Mouse (Mus musculus): ENCODE measurements at regions not wholly inside any gene's neighbourhood (a gene's known extent, or its start where the extent isn't known, plus 50 kb on each side); places are given as distances from the start of the nearest gene placed in this dataset.
A peak's percentile ranks its signal among the peaks of the same experiment; 100 is the strongest.

DNA sequence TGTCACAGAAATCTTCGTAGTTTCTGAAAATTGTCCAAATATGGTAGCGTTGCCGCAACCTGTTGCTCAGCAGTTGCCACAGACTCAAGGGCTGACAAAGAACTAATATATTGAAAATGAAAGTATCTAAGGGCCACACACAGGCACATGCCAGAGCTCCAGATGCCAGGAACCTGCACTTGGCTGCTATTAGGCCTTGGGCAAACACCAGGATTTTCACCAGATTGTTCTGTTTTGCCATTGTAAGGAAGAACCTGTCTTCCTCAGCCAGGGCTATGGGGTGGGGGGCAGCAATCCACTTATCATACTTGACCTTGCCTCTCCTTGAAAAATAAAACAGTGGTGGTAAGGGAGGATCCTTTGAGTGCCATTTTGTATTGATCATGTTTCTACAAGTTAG is 297.4 kb downstream of the Maf start:
- intact Hi-C loops (cut with DNase I), result no loop called here
- TF ChIP-seq CTCF (IDR thresholded peaks at IDR 0.05), result no peak
- DNase-seq, result no peak
- Histone ChIP-seq H3K4me3 (no peak overlapping the region), H3K27ac (no peak overlapping the region)

- Histone ChIP-seq H3K27ac (no peak overlapping the region), H3K4me3 (no peak overlapping the region)
- DNase-seq, result no peak
- TF ChIP-seq CTCF (IDR thresholded peaks at IDR 0.05), result no peak
- intact Hi-C loops (cut with DNase I), result no loop called here
Measured at GRCm38 (mm10) chr8:115407535-115407934, 300.1 kb downstream of the Maf start.

- TF ChIP-seq CTCF (IDR thresholded peaks at IDR 0.05), result no peak
- no peak for DNase-seq
- no peak overlapping the region for H3K27ac ChIP-seq
- no peak overlapping the region for H3K4me3 ChIP-seq
- intact Hi-C loops (cut with DNase I), result loop anchor here (2.0 to 5.0 kb wide), 2 partner anchors 179 to 299 kb away; no protein-coding TSS in a partner anchor
Measured at GRCm38 (mm10) chr8:115403601-115404000, 304.0 kb downstream of the Maf start.

- H3K27ac ChIP-seq, result no peak overlapping the region
- TF ChIP-seq CTCF (IDR thresholded peaks at IDR 0.05), result peak; percentile 73
- intact Hi-C loops (cut with DNase I), result loop anchor here (2.0 to 5.0 kb wide), 2 partner anchors 180 to 300 kb away; no protein-coding TSS in a partner anchor
- H3K4me3 ChIP-seq, result no peak overlapping the region
- peak; percentile 43 for DNase-seq
Measured at GRCm38 (mm10) chr8:115402471-115403197, 305.0 kb downstream of the Maf start.

All from gastrocnemius, adult 2 months (tissue).